Mouse (Mus musculus) embryonic facial prominence, embryonic 15.5 days (tissue): ENCODE measurements around the gene Gnai2. TPM values are rescaled to one million over a fixed set of nuclear protein-coding genes. Genes with fewer than 3 reads are reported as not detected.

ENCODE experiments used
- ATAC-seq: fragments of 200-750 bp; cut with Nextera tagmentation; 2 replicates; pipeline ENCODE4 v1.8.0; 2017; ENCODE audit warnings: low read depth, moderate TSS enrichment; ENCODE audit not compliant: insufficient number of reproducible peaks, low FRiP score, low TSS enrichment
- H3K27ac ChIP-seq: fragments of 300-500 bp; sonication (generic); replicated peaks from 2 replicates; pipeline ENCODE4 v1.5.1; 2015; ENCODE audit warnings: mild to moderate bottlenecking, inconsistent platforms
- H3K27me3 ChIP-seq: fragments of 300-500 bp; sonication (generic); 2 replicates; pipeline ENCODE4 v1.6.1; 2015; ENCODE audit warnings: inconsistent platforms
- H3K36me3 ChIP-seq: fragments of 300-500 bp; sonication (generic); 2 replicates; pipeline ENCODE4 v1.6.1; 2015; ENCODE audit warnings: mild to moderate bottlenecking, inconsistent platforms
- H3K4me1 ChIP-seq: fragments of 300-500 bp; sonication (generic); 2 replicates; pipeline ENCODE4 v1.6.1; 2015; ENCODE audit warnings: inconsistent platforms
- H3K4me2 ChIP-seq: fragments of 300-500 bp; sonication (generic); replicated peaks from 2 replicates; pipeline ENCODE4 v1.6.1; 2015; ENCODE audit warnings: mild to moderate bottlenecking, inconsistent platforms
- H3K4me3 ChIP-seq: fragments of 300-500 bp; sonication (generic); replicated peaks from 2 replicates; pipeline ENCODE4 v1.5.1; 2015; ENCODE audit warnings: mild to moderate bottlenecking, inconsistent platforms
- H3K9ac ChIP-seq: fragments of 300-500 bp; sonication (generic); 2 replicates; pipeline ENCODE4 v1.6.1; 2015; ENCODE audit warnings: inconsistent platforms
- H3K9me3 ChIP-seq: fragments of 300-500 bp; sonication (generic); replicated peaks from 2 replicates; pipeline ENCODE4 v1.6.1; 2016; ENCODE audit warnings: inconsistent platforms
- WGBS: fragments of 180-500 bp; shearing (Covaris S2); methylation state at CpG from one replicate; pipeline ENCODE4 v1.1.7; 2015; 5-methylcytosine and 5-hydroxymethylcytosine counted together
- polyA plus RNA-seq: library from polyadenylated mRNA; unstranded; fragments of >200 nt; fragmentation: Nextera tagmentation; extraction: Ambion mirVana; gene quantifications from 2 replicates; pipeline ENCODE4 v1.2.1, GENCODE M21; 2015

Gene Gnai2
- polyA plus RNA-seq, 1 experiment from 2014 or later, result 459 TPM

DNA sequence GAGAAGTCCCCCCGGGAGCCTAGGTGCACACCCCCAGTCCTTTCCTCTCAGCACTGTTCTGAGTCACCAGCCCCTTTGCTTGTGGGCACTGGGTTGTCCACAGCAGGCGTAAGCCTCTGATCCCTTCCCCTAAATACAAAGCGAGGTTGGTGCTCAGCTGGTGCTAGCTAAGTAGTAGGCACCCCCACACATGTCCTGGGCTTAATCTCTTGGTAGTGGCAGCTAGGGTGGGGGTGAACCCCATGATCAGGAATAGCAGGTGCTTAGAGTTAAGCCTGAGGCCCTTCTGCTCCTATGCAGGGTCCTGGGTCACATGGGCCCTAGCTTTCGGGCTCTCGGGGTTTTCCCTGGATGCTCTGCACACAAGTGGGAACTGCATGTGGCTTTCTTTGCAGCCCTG lies 22.0 kb upstream of the Gnai2 start:
- Histone ChIP-seq H3K9ac (no peak overlapping the region), H3K4me3 (no peak overlapping the region), H3K27ac (no peak overlapping the region), H3K27me3 (no peaks in the 10 kb centered on the region), H3K4me2 (no peak overlapping the region), H3K36me3 (no peaks in the 10 kb centered on the region), H3K9me3 (no peaks in the 10 kb centered on the region), H3K4me1 (no peaks in the 10 kb centered on the region)
- no peak for ATAC-seq
- 69% methylated on average over 5 of the region's 5 CpGs for WGBS

DNA sequence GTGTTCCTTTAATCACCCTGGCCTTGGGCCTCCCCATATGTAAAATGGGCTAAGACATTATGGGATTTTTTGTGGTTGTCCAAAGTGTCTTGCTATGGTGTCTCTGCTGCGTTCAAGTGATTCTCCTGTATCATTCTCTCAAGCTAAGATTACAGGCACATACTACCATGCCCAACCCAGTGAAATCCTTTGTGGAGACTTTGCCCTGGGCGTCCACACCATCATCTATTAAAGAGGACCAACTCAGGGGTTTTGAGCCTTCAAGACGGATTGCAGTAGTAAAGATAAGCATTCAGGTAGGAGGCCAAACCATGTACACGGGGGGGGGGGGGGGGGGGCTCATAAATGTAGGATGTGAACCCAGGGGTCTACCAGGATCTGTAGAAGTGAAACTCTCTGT lies 19.4 kb upstream of the Gnai2 start:
- Histone ChIP-seq H3K9ac (no peak overlapping the region), H3K9me3 (no peaks in the 10 kb centered on the region), H3K4me3 (no peak overlapping the region), H3K4me1 (peaks cover 12% of the 10 kb centered on the region; the same call in 1 of the 2 replicates), H3K27me3 (no peaks in the 10 kb centered on the region), H3K36me3 (no peaks in the 10 kb centered on the region), H3K4me2 (no peak overlapping the region), H3K27ac (no peak overlapping the region)
- no peak for ATAC-seq
- WGBS, result 81% methylated on average over 3 of the region's 4 CpGs

DNA sequence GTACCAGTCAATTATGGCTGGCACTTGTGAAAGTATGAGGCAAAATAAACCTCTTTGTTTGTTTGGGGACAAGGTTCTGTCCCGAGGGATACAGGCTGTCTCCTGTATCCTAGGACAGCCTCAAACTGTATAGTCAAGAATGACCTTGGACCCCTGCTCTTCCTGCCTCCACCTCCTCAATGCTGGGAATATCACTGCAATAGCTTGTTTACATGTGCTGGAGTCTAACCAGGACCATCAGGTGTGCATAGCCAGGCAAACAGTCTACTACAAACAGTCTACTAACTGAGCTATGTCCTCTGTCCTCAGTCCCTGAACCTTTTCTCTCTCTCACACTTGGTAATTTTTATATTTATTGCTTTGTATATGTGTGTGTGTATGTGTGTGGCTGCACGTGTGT lies 18.3 kb upstream of the Gnai2 start:
- ATAC-seq, result no peak

DNA sequence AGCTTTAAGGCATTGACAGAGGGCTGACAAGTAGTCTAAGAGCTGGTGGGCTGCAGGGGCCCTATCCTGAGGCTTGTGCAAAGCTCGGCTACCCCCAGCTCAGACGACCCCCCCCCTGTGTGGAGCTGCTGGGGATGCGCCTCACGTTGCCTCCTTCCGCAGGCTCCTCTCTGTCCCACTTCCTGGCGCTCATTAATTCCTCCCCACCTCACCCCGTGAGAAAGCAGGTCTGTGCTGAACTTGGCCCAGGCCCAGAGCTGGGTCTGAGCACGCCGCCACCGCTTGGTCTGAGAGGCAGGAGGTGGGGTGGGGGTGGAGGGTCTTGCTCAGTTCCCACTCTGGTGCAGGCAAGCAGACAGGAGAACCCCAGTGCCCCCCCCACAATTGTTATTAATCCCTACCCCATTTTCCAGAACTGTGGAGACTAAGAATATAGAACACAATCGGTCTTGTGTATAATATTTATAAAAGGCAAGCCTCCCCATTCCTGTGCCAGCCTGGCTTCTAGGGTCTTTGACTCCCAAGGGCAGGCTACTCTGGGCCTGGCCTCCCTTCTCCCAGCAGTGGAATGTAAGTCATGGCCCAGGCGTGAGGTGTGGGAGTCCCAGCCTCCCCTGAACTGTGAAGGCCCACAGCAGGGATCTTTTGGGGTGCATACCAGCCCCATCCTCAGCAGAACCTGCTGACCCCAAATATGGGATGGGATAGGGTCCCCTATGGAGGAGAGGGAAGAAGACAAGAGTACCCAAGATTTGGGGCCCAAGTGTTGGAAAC lies 15.7 kb upstream of the Gnai2 start:
- H3K4me2 ChIP-seq, result no peak overlapping the region
- H3K9me3 ChIP-seq, result no peaks in the 10 kb centered on the region
- no peak overlapping the region for H3K27ac ChIP-seq
- no peaks in the 10 kb centered on the region for H3K27me3 ChIP-seq
- no peaks in the 10 kb centered on the region for H3K36me3 ChIP-seq
- no peak overlapping the region for H3K4me3 ChIP-seq
- no peak for ATAC-seq
- no peak overlapping the region for H3K9ac ChIP-seq
- peaks cover 12% of the 10 kb centered on the region; the same call in 1 of the 2 replicates for H3K4me1 ChIP-seq
- WGBS, result 25% methylated on average over 12 of the region's 12 CpGs

More for the DNA sequence above, 18.3 kb upstream of the Gnai2 start:
- Histone ChIP-seq H3K4me3 (no peak overlapping the region), H3K9me3 (no peaks in the 10 kb centered on the region), H3K27ac (no peak overlapping the region), H3K9ac (no peak overlapping the region), H3K4me1 (peaks cover 12% of the 10 kb centered on the region; the same call in 1 of the 2 replicates), H3K36me3 (no peaks in the 10 kb centered on the region), H3K27me3 (no peaks in the 10 kb centered on the region), H3K4me2 (no peak overlapping the region)
- WGBS, result 78% methylated on average over 2 of the region's 2 CpGs

DNA sequence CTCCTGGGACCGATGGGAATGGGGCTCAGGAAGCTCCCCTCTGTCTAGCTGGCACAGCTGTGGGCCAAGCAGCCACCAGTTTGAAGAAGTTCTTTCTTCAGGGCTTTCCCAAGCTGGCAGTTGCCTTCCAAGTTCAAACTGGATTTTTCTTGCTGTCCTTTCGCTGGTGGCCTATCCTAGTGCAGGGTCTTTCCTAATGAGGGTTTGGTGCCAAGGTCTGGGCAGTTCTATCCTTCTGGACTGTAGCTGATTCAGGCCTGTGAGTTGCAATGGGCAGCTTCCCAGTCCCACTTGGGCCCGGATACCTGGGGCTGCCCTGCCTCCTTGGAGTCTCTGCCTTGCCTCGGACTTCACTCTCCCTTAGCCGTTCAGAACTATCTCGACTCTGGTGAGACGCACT lies 15.1 kb upstream of the Gnai2 start:
- no peak overlapping the region for H3K9ac ChIP-seq
- no peaks in the 10 kb centered on the region for H3K36me3 ChIP-seq
- H3K27me3 ChIP-seq, result no peaks in the 10 kb centered on the region
- 67% methylated on average over 7 of the region's 7 CpGs for WGBS
- ATAC-seq, result no peak
- H3K4me3 ChIP-seq, result no peak overlapping the region
- no peaks in the 10 kb centered on the region for H3K9me3 ChIP-seq
- no peak overlapping the region for H3K4me2 ChIP-seq
- H3K4me1 ChIP-seq, result peaks cover 15% of the 10 kb centered on the region
- no peak overlapping the region for H3K27ac ChIP-seq

DNA sequence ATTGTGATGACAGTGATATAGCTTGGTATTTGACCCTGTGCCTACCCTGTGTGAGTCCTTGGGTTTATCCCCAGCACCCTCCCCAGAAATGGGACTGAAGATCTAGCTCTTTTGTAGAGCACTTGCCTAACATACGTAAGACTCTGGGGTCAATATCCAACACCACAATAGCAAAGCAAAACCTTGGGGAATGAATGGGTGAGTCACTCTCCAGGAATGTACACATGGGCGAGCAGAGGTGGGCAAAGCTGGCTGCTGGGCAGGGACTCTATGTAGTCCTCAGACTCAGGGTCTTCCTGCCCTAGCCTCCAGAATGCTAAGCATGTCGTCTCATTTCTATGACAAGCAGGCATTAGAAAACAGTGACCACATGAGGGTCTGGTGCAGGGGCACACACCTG lies 13.6 kb upstream of the Gnai2 start:
- no peak for ATAC-seq
- H3K9ac ChIP-seq, result no peak overlapping the region
- H3K4me1 ChIP-seq, result peaks cover 25% of the 10 kb centered on the region
- no peak overlapping the region for H3K4me3 ChIP-seq
- no peaks in the 10 kb centered on the region for H3K9me3 ChIP-seq
- H3K36me3 ChIP-seq, result no peaks in the 10 kb centered on the region
- 55% methylated on average over 3 of the region's 3 CpGs for WGBS
- H3K4me2 ChIP-seq, result no peak overlapping the region
- no peak overlapping the region for H3K27ac ChIP-seq
- H3K27me3 ChIP-seq, result no peaks in the 10 kb centered on the region

DNA sequence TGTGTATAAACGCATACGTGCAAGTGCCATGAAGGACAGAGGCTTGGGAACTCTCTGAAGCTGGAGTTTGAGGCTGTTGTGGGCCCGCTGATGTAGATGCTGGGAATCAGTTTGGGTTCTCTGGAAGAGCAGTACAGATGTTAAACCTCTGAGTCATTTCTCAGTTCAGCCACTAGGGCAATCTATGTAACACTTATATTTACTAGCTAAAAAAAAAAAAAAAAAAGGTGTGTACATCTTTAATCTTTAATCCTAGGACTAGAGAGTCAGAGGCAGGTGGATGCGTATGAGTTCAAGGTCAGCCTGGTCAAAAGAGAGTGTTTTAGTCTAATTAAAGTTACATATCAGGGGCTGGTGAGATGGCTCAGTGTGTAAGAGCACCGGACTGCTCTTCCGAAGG lies 11.8 kb upstream of the Gnai2 start:
- 77% methylated on average over 6 of the region's 6 CpGs for WGBS
- H3K4me3 ChIP-seq, result no peak overlapping the region
- ATAC-seq, result no peak

DNA sequence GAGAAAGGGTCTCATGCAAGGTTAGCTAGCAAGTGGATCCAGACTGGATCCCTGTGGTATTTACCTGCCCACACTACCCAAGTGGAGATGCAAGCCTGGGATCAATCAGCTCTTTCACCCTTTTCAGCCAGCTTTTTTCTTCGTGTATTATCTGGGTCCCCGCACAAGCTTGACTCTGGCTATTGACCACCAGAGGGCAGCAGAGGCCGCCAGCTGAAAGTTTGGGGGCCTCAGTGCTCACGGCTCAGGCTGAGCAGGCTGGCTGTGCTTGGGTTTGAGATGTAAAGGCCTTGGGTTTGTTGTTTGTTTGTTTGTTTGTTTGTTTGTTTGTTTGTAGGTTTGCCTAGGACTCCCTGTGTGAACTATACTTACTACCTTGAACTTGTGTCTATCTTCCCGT lies 10.4 kb upstream of the Gnai2 start:
- Histone ChIP-seq H3K4me2 (no peak overlapping the region), H3K27me3 (no peaks in the 10 kb centered on the region), H3K4me3 (no peak overlapping the region), H3K9ac (no peak overlapping the region), H3K36me3 (no peaks in the 10 kb centered on the region), H3K4me1 (peaks cover 19% of the 10 kb centered on the region), H3K9me3 (no peaks in the 10 kb centered on the region), H3K27ac (no peak overlapping the region)
- 12% methylated on average over 5 of the region's 5 CpGs for WGBS
- peak; percentile 72; the same call in 1 of the 2 replicates for ATAC-seq

More for the DNA sequence above, 11.8 kb upstream of the Gnai2 start:
- Histone ChIP-seq H3K27ac (no peak overlapping the region), H3K4me2 (no peak overlapping the region), H3K9ac (no peak overlapping the region), H3K36me3 (no peaks in the 10 kb centered on the region), H3K27me3 (no peaks in the 10 kb centered on the region), H3K9me3 (no peaks in the 10 kb centered on the region), H3K4me1 (peaks cover 25% of the 10 kb centered on the region)

DNA sequence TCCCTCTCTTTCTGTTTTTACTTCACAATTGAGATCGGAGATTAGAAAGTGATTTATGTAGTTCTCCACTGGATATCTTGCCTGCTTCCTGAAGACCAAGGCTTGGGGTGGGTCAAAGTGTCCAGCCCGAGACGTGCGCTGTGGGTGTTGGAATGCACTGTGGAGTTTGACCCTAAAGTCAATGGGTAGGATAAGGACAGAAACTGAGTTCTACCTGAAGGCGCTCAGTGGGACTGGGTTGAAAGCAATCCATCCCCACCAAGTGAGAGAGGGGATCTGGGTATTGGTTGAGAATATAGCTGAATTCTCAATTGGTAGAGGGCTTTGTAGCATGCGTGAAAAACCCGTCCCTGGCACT lies 10.0 kb upstream of the Gnai2 start:
- peak overlapping the region; percentile 41 for H3K4me3 ChIP-seq
- 55% methylated on average over 7 of the region's 7 CpGs for WGBS
- H3K27ac ChIP-seq, result no peak overlapping the region
- no peaks in the 10 kb centered on the region for H3K27me3 ChIP-seq
- H3K4me2 ChIP-seq, result peak overlapping the region; percentile 71
- H3K36me3 ChIP-seq, result no peaks in the 10 kb centered on the region
- ATAC-seq, result no peak
- no peaks in the 10 kb centered on the region for H3K9me3 ChIP-seq
- H3K9ac ChIP-seq, result 0 out of 2 replicates have a peak overlapping the region, but pooled peaks have one; percentile 24
- H3K4me1 ChIP-seq, result peaks cover 15% of the 10 kb centered on the region

DNA sequence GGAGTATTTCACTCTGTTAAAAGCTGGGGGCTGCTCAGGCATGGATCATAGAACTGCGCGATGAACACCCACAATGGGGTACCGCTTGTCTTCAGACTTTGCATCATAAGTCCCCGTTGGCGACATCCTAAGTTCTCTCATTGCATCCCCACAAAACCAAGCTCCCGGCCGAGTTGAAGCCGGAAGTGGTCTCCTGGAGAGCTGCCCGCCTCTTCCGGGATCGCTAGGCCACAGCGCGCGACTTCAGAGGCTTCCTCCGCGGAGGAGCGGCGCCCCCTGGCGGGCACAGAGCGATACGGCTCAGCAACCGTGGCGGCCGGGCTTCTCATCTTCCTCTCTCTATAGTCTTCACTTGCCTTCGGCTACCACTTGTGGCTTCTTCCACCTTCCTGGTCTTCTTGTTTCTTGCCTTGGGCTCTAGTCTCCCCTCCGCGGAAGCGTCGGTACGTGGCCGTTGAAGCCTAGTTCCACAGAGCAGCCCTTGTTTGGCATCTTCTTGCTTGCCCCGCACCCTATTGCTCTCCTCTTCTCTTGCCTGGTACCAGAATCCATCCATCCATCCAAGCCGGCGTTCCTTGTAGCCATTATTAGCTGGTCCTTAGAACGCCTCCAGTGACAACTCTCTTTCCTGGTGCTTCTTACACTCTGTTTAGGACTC lies 9.5 kb upstream of the Gnai2 start:
- Histone ChIP-seq H3K9ac (peak overlapping the region; percentile 33), H3K36me3 (no peaks in the 10 kb centered on the region), H3K9me3 (no peaks in the 10 kb centered on the region), H3K4me1 (peaks cover 13% of the 10 kb centered on the region), H3K4me3 (peak overlapping the region; percentile 41), H3K4me2 (peak overlapping the region; percentile 71), H3K27me3 (no peaks in the 10 kb centered on the region), H3K27ac (peak overlapping the region; percentile 78; the same call in 1 of the 2 replicates)
- 3% methylated on average over 35 of the region's 35 CpGs for WGBS
- peak; percentile 78 for ATAC-seq

DNA sequence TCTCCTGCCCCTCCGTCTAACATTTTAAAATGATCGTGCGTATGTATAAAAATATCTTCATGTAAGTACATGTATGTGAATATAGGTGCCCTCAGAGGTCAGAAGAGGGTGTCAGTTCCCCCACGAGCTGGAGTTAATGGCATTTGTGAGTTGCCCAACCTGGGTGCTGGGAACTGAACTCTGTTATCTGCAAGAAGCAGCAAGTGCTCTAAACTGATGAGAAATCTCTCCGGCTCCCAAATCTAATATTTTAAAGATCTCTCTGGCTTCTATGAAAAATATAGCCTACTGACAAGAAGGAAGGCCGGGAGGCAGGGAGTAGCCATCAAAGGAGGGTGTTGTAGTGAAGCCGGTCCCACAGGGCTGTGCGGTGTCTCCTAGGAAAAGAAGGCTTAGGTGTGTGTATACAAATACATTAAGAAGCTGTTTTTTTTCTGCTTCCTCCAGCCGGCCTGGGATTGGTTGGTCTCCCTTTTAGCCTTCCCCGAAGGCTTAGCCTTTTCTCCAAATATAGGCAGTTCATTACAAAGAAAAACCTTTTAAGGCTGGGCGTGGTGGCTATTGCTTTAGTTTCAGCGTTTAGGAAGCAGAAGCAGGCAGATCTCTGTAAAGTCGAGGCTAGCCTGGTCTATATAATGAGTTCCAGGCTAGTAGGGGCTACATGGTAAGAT lies 8.5 kb upstream of the Gnai2 start:
- Histone ChIP-seq H3K9me3 (no peaks in the 10 kb centered on the region), H3K36me3 (no peaks in the 10 kb centered on the region), H3K27me3 (no peaks in the 10 kb centered on the region), H3K4me1 (peaks cover 13% of the 10 kb centered on the region), H3K4me3 (no peak overlapping the region), H3K4me2 (no peak overlapping the region), H3K9ac (no peak overlapping the region), H3K27ac (no peak overlapping the region)
- 92% methylated on average over 13 of the region's 13 CpGs for WGBS
- ATAC-seq, result no peak
